Mouse (Mus musculus) cerebral cortex, adult 2 months (tissue): Measurements from ENCODE around the gene Fthl17e.

ENCODE experiments used
- WGBS: fragments of 180-500 bp; shearing (Covaris S2); methylation state at CpG from one replicate; pipeline ENCODE4 v1.1.7; 2018; 5-methylcytosine and 5-hydroxymethylcytosine counted together

The Fthl17e gene

DNA sequence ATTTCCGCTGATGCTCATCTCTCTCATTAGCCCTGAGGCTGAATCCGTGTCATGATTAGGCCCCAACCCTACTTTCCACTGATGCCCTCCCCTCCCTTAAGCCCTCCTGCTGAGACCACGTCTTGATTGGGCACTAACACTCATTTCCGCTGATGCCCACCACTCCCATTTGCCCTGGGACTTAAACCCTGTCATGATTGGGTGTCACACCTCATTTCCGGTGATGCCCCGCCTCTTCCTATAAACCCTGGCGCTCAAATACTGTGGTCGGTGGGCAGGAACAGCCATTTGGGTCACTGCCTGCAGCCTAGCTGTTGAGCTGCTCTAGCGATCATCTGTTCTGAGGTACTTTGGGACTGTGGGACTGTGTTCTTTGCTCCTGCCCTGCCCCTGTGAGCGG is at the start of gene Fthl17e:
Gene Fthl17e, plus strand, starts transcription at position 301 of the 400 bp plus-strand sequence.
- WGBS: 100% methylated on average over 1 of the region's 10 CpGs

DNA sequence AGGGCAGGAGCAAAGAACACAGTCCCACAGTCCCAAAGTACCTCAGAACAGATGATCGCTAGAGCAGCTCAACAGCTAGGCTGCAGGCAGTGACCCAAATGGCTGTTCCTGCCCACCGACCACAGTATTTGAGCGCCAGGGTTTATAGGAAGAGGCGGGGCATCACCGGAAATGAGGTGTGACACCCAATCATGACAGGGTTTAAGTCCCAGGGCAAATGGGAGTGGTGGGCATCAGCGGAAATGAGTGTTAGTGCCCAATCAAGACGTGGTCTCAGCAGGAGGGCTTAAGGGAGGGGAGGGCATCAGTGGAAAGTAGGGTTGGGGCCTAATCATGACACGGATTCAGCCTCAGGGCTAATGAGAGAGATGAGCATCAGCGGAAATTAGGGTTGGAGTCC is 46.6 kb upstream of the Fthl17e start, which contains the start of gene Fthl17d:
Gene Fthl17d, minus strand, starts transcription at position 101 of the 400 bp plus-strand sequence.
- no CpG with 5 or more reads among the region's 9 CpGs for WGBS

GRCm38 (mm10) chrX:9016079-9016478 is 17.2 kb upstream of the Fthl17e start:
- WGBS: 71% methylated on average over 1 of the region's 1 CpGs

DNA sequence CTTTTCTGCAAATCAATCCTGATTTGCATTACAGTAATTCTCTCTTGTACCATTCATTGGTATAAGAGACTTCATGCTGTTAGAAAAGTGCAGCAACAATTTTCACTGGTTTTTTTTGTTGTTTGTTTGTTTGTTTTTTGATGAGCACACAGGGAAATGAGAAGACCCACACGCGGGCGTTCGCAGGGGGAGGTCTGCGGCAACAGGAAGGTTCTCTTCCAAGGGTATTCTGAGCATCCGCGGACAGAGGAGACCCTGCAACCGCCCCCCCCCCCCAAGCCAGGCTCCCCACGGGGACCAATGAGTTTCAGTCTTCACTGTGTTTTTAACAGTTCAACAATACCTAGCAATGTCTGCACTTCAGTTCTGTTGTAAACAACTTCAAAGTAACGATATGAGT is 13.8 kb upstream of the Fthl17e start:
- 51% methylated on average over 8 of the region's 10 CpGs for WGBS

- 57% methylated on average over 3 of the region's 4 CpGs for WGBS
Observed at GRCm38 (mm10) chrX:9041611-9042010, 8.3 kb downstream of the Fthl17e start.

DNA sequence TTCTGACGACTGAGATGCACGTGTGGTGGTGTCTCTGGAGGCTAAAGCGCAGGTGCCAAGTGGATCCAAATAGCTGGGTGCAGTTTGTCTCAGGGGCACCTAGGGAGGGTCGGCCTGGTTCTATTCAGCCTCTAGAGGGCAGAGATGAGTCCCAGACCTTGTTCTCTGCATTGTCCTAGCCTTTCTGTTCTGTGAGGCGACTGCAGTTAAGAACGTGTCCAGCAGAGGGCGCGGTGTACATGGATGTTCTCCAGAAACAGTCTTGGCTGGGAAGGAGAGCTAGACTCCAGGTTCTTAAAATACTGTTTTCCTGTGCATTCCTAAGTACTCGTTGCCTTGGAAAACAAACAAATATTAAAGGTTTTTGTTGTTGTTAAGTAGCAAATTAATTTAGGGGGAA is 27.7 kb downstream of the Fthl17e start:
- 20% methylated on average over 9 of the region's 9 CpGs for WGBS

DNA sequence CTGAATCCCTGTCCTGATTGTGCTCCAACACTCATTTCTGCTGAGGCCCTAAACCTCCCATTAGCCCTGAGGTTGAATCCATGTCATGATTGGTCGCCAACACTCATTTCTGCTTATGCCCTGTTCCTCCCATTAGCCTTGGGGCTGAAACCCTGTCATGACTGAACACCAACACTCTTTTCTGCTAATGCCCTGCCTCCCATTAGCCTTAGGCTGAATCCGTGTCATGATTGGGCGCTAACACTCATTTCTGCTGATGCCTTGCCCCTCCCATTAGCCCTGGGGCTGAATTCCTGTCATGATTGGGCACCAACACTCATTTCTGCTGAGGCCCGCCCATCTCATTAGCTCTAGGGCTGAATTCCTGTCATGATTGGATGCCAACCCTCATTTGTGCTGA is 28.8 kb downstream of the Fthl17e start:
- 89% methylated on average over 4 of the region's 4 CpGs for WGBS

- 93% methylated on average over 11 of the region's 11 CpGs for WGBS
Observed at GRCm38 (mm10) chrX:9062715-9063114, 29.4 kb downstream of the Fthl17e start, which contains the start of gene Fthl17f. Fthl17f (plus strand) TSS chrX:9063015.

DNA sequence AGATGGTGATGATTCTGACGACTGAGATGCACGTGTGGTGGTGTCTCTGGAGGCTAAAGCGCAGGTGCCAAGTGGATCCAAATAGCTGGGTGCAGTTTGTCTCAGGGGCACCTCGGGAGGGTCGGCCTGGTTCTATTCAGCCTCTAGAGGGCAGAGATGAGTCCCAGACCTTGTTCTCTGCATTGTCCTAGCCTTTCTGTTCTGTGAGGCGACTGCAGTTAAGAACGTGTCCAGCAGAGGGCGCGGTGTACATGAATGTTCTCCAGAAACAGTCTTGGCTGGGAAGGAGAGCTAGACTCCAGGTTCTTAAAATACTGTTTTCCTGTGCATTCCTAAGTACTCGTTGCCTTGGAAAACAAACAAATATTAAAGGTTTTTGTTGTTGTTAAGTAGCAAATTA is 44.4 kb downstream of the Fthl17e start:
- 5% methylated on average over 8 of the region's 10 CpGs for WGBS
